In the genomic region with DNA sequence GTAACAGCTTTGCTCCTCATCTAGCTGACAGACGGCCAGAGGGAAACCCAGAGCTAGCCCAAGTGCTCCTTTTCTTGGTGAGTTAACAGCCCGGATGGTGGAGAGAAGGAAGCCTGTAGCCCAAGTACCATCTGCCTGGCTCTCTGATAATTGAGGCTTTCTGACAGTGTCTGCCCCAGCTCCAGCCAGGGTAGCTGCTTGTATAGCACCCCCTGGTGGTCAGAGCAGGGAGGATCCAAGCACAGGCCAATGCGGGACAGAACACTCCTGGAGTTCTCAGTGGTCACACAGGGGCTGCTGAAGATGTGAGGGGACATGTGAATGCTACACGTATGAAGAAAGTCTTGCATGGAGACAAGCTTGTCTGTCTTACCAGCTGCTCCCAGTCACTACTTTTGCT, we compare ENCODE assay signal across 8 mouse cellular contexts. TPM values are rescaled to one million over a fixed set of nuclear protein-coding genes. Genes with fewer than 3 reads are reported as not detected.
DNase-seq lines count a peak whose midpoint lies in the region; TF ChIP-seq lines count a peak whose summit lies in the region.

No protein-coding gene starts in this region.

- no peaks in the 10 kb centered on the region for H3K4me1 ChIP-seq in ES-Bruce4 (ENCODE audit: control insufficient read depth, insufficient read depth, low read length)

- H3K36me3 ChIP-seq in ES-Bruce4 (ENCODE audit: control insufficient read depth, insufficient read depth, low read length, poor library complexity, severe bottlenecking) = no peaks in the 10 kb centered on the region

- no peak for TF ChIP-seq EP300 in ES-Bruce4 (IDR thresholded peaks at IDR 0.05; ENCODE audit: insufficient read depth, low read depth, low read length)

- H3K9ac ChIP-seq in ES-Bruce4 (ENCODE audit: low read depth, poor library complexity, severe bottlenecking) = no peak overlapping the region

- TF ChIP-seq CTCF in ES-Bruce4 (IDR thresholded peaks at IDR 0.05; ENCODE audit: low read depth, low read length) = peak; percentile 89

- no peak overlapping the region for H3K4me3 ChIP-seq in ES-Bruce4 (ENCODE audit: low read depth, low read length)

- no peaks in the 10 kb centered on the region for H3K27me3 ChIP-seq in ES-Bruce4 (ENCODE audit: control insufficient read depth, insufficient read depth, low read length, poor library complexity, severe bottlenecking)

- peak; percentile 92 for DNase-seq in adrenal gland, postnatal 10 days
- DNase-seq in embryo, embryonic 9.5 days (ENCODE audit: extremely low spot score) = peak; percentile 71
- DNase-seq in heart, adult 9 months (ENCODE audit: low spot score in 2 of 2) = peak; percentile 60 to 74
- peak; percentile 88 to 90 for DNase-seq in kidney, postnatal 4 days
- peak; percentile 90 for DNase-seq in lung, postnatal 14 days
- peak; percentile 70 to 72 for DNase-seq in right cerebral cortex, adult 2 months (ENCODE audit: low spot score in 2 of 2)
- DNase-seq in urinary bladder, postnatal 10 days (ENCODE audit: low spot score) = peak; percentile 41

- H3K9me3 ChIP-seq in ES-Bruce4 (replicated peaks; ENCODE audit: control insufficient read depth, insufficient read depth, low read length, poor library complexity, severe bottlenecking) = no peaks in the 10 kb centered on the region

- no peak overlapping the region for H3K27ac ChIP-seq in ES-Bruce4 (ENCODE audit: insufficient read depth, low read length)

- TF ChIP-seq POLR2A in ES-Bruce4 (IDR thresholded peaks at IDR 0.05; ENCODE audit: insufficient read depth, low read length) = no peak

RNA-seq across cellular contexts. Expression of gene Col15a1, which starts 47.7 kb away (rescaled TPM):
- polyA plus RNA-seq in ES-Bruce4 (2011; ENCODE audit: insufficient read depth, insufficient read length, low read depth, missing spikeins) = 1.6 TPM in 1 of 2 replicates, not detected in the other
- 100 to 1,000 TPM; 109 to 154 TPM for total RNA-seq in adrenal gland, postnatal 10 days (2021)

Comparison
In these comparisons a context has a peak if more than half of its experiments do, and no peak if none do; other contexts are left out.
1. DNase-seq: peak in every context shown above with its lines; median percentile 92 in adrenal gland, postnatal 10 days; 90 in lung, postnatal 14 days; 89 in kidney, postnatal 4 days; 71 in embryo, embryonic 9.5 days; 71 in right cerebral cortex, adult 2 months; 67 in heart, adult 9 months; 41 in urinary bladder, postnatal 10 days.